In the genomic region with DNA sequence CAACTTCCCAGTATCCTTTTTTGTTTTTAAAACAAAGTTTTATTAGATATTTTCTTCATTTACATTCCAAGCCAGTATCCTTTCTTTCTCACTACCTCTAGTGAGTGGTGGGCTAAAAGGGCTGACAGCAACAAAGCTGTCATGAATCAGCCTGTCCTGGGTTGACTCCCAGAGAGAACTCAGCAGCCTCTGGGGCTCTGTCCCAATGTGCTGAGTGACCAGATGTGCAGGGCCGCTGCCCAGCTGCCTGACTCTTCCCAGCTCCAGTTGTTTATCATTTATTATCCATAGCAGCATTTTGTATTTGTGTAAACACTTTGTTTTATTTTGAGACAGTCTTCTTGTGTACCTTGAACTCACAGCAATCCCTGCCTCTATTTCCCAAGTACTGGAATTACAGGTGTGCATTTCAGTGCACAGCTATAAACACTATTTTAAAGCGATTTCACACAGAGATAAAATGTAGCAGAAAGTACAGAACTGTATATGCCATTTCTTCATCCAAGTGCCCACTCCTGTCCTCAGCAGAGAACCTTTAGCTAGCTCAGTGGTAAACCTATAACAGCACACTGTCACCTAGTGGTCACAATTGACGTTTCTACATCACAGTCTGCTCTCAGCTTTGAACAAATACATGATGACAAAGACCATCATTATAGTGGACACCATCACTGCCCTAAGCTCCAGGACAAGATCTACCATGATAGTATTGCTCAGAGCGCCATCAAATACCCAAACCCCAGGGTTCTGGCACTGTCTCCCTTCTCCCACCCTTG, we compare ENCODE assay signal across 11 mouse cellular contexts. TPM values are rescaled to one million over a fixed set of nuclear protein-coding genes. Genes with fewer than 3 reads are reported as not detected.
DNase-seq lines count a peak whose midpoint lies in the region; ATAC-seq and TF ChIP-seq lines count a peak whose summit lies in the region.
"Had no signal": no experiment of that assay in that cellular context is flagged by ENCODE, and none has a peak within 500 bp of the region (broad histone marks: within the 10 kb centered on the region; RNA-seq: fewer than 3 reads in every experiment).

No protein-coding gene starts in this region.

- peak; percentile 27 for DNase-seq in forebrain, postnatal 0 days
- no peak for DNase-seq in forebrain, embryonic 11.5 days (ENCODE audit: low spot score)
- DNase-seq in layer of hippocampus, adult 2 months (ENCODE audit: low spot score in 2 of 2), result no peak
- DNase-seq in layer of hippocampus, postnatal 10 days (ENCODE audit: low spot score in 2 of 2), result no peak
- DNase-seq in CD4-positive helper T cell, adult 2 months (ENCODE audit: low read depth, low spot score), result peak; percentile 43
- no peak for DNase-seq in ovary, postnatal 10 days (ENCODE audit: low spot score)
- no peak for DNase-seq in kidney, postnatal 10 days
- DNase-seq: right cerebral cortex, postnatal 4 days had no signal

- H3K4me2 ChIP-seq in forebrain, postnatal 0 days (ENCODE audit: low read depth), result no peak overlapping the region
- H3K4me2 ChIP-seq in forebrain, embryonic 11.5 days (ENCODE audit: low read depth, low read length, severe bottlenecking), result no peak overlapping the region
- H3K4me2 ChIP-seq: hindbrain, embryonic 15.5 days had no signal

- WGBS in forebrain, postnatal 0 days, result 57% methylated on average over 4 of the region's 4 CpGs
- WGBS in forebrain, embryonic 11.5 days, result 53% methylated on average over 4 of the region's 4 CpGs

- H3K4me3 ChIP-seq in forebrain, postnatal 0 days (ENCODE audit: low read depth, low read length), result no peak overlapping the region
- H3K4me3 ChIP-seq in forebrain, embryonic 11.5 days (ENCODE audit: low read depth, low read length), result no peak overlapping the region
- no peak overlapping the region for H3K4me3 ChIP-seq in layer of hippocampus, adult 2 months
- no peak overlapping the region for H3K4me3 ChIP-seq in cortical plate, adult 2 months (ENCODE audit: insufficient read depth, low read length)
- H3K4me3 ChIP-seq: hindbrain, embryonic 15.5 days had no signal

- TF ChIP-seq CTCF in forebrain, postnatal 0 days (IDR thresholded peaks at IDR 0.05; ENCODE audit: low read depth), result peak; percentile 79
- TF ChIP-seq CTCF in layer of hippocampus, adult 2 months (conservative IDR thresholded peaks at IDR 0.05), result peak; percentile 85
- TF ChIP-seq CTCF in cortical plate, adult 2 months (IDR thresholded peaks at IDR 0.05; ENCODE audit: extremely low read depth, insufficient read depth, low read length), result peak; percentile 65

- H3K4me1 ChIP-seq in forebrain, postnatal 0 days (ENCODE audit: insufficient read depth), result no peaks in the 10 kb centered on the region
- peaks cover 2% of the 10 kb centered on the region; the same call in 1 of the 2 replicates for H3K4me1 ChIP-seq in forebrain, embryonic 11.5 days (replicated peaks; ENCODE audit: control insufficient read depth, insufficient read depth, low read length)
- peaks cover 3% of the 10 kb centered on the region for H3K4me1 ChIP-seq in cortical plate, adult 2 months (ENCODE audit: control insufficient read depth, insufficient read depth, low read length)
- H3K4me1 ChIP-seq: hindbrain, embryonic 15.5 days had no signal

- H3K27me3 ChIP-seq in forebrain, postnatal 0 days (ENCODE audit: insufficient read depth, low read length), result no peaks in the 10 kb centered on the region
- H3K27me3 ChIP-seq in forebrain, embryonic 11.5 days (ENCODE audit: control insufficient read depth, insufficient read depth, low read length), result no peaks in the 10 kb centered on the region
- H3K27me3 ChIP-seq: hindbrain, embryonic 15.5 days had no signal

- H3K9ac ChIP-seq in forebrain, postnatal 0 days, result no peak overlapping the region
- no peak overlapping the region for H3K9ac ChIP-seq in forebrain, embryonic 11.5 days (ENCODE audit: low read length)
- H3K9ac ChIP-seq: hindbrain, embryonic 15.5 days had no signal

- peak; percentile 40; the same call in 1 of the 2 replicates for ATAC-seq in forebrain, postnatal 0 days
- no peak for ATAC-seq in forebrain, embryonic 11.5 days (replicated peaks; ENCODE audit: low FRiP score)

- H3K9me3 ChIP-seq in forebrain, postnatal 0 days (ENCODE audit: low read length), result no peaks in the 10 kb centered on the region
- H3K9me3 ChIP-seq in forebrain, embryonic 11.5 days (ENCODE audit: control insufficient read depth, low read length), result no peaks in the 10 kb centered on the region
- H3K9me3 ChIP-seq: hindbrain, embryonic 15.5 days had no signal

- no peak overlapping the region for H3K27ac ChIP-seq in forebrain, postnatal 0 days (ENCODE audit: low read depth, low read length)
- no peak overlapping the region for H3K27ac ChIP-seq in forebrain, embryonic 11.5 days (ENCODE audit: low read depth, low read length)
- no peak overlapping the region for H3K27ac ChIP-seq in layer of hippocampus, adult 2 months
- no peak overlapping the region for H3K27ac ChIP-seq in cortical plate, adult 2 months (ENCODE audit: insufficient read depth, low read length)
- H3K27ac ChIP-seq: hindbrain, embryonic 15.5 days had no signal

- TF ChIP-seq POLR2A in cortical plate, adult 2 months (IDR thresholded peaks at IDR 0.05; ENCODE audit: extremely low read depth, insufficient read depth, low read length), result no peak

- H3K36me3 ChIP-seq in forebrain, postnatal 0 days (ENCODE audit: insufficient read depth), result no peaks in the 10 kb centered on the region
- no peaks in the 10 kb centered on the region for H3K36me3 ChIP-seq in forebrain, embryonic 11.5 days (ENCODE audit: control insufficient read depth, insufficient read depth, low read length)
- H3K36me3 ChIP-seq: hindbrain, embryonic 15.5 days had no signal

RNA-seq across cellular contexts. Expression of a gene that starts 3.7 kb away (rescaled TPM):
- 0.54 and 0.71 TPM in 2 replicates for total RNA-seq in forebrain, postnatal 0 days (2014; rRNA removed)
- 0.07 and 0.68 TPM in 2 replicates for polyA plus RNA-seq in forebrain, postnatal 0 days (2015; fragmentation: Nextera tagmentation; extraction: Ambion mirVana)
- not detected in 2 replicates for polyA plus RNA-seq in forebrain, embryonic 11.5 days (2014; fragmentation: Nextera tagmentation; extraction: Ambion mirVana)
- 1 to 10 TPM in 1 of 2 experiments, under 1 TPM in 1; 0.93 to 1.1 TPM for total RNA-seq in layer of hippocampus, adult 2 months (2021)
- total RNA-seq in layer of hippocampus, postnatal 10 days (2021), result 1 to 10 TPM; 1.2 to 1.4 TPM
- 0.53 and 0.75 TPM in 2 replicates for polyA plus RNA-seq in cortical plate, adult 2 months (2012; rRNA removed)

RNA-seq across cellular contexts. Expression of a gene that starts 48.2 kb away (rescaled TPM):
- not detected in 2 replicates for total RNA-seq in forebrain, postnatal 0 days (2014; rRNA removed)
- polyA plus RNA-seq in forebrain, postnatal 0 days (2015; fragmentation: Nextera tagmentation; extraction: Ambion mirVana), result not detected in 2 replicates
- not detected in 2 replicates for polyA plus RNA-seq in forebrain, embryonic 11.5 days (2014; fragmentation: Nextera tagmentation; extraction: Ambion mirVana)
- not detected for total RNA-seq in layer of hippocampus, adult 2 months (2021)
- total RNA-seq in layer of hippocampus, postnatal 10 days (2021), result not detected
- polyA plus RNA-seq in cortical plate, adult 2 months (2012; rRNA removed), result not detected in 2 replicates
- total RNA-seq: left cerebral cortex, postnatal 36 days had no signal
- polyA plus RNA-seq: hindbrain, embryonic 15.5 days had no signal

Comparison
In these comparisons a context has a peak if more than half of its experiments do, and no peak if none do; other contexts are left out.
1. DNase-seq: peak in forebrain, postnatal 0 days (single experiment) and CD4-positive helper T cell, adult 2 months (single experiment); none in forebrain, embryonic 11.5 days (single experiment), layer of hippocampus, adult 2 months (0 of 2), layer of hippocampus, postnatal 10 days (0 of 2), ovary, postnatal 10 days (single experiment) and kidney, postnatal 10 days (single experiment).
2. Peak in every context shown above with its lines, with median percentiles within 50 percentile points of each other: CTCF ChIP-seq.